Mouse (Mus musculus) liver, embryonic 11.5 days (tissue): ENCODE measurements at regions not wholly inside any gene's neighbourhood (a gene's known extent, or its start where the extent isn't known, plus 50 kb on each side); places are given as distances from the start of the nearest gene placed in this dataset.
A peak's percentile ranks its signal among the peaks of the same experiment; 100 is the strongest.

Experiments
- ATAC-seq: fragments of 200-750 bp; cut with Nextera tagmentation; replicated peaks from 2 replicates; pipeline ENCODE4 v1.8.0; 2017; ENCODE audit warnings: moderate number of reproducible peaks, mild to moderate bottlenecking, moderate TSS enrichment, moderate library complexity; ENCODE audit not compliant: low FRiP score
- DNase-seq: peaks from one replicate; pipeline ENCODE4 v3.0.0-alpha.2; 2017; ENCODE audit warnings: low spot score
- H3K27ac ChIP-seq: fragments of 300-500 bp; sonication (generic); 2 replicates; pipeline ENCODE4 v1.5.1; 2014; ENCODE audit warnings: mild to moderate bottlenecking, low read depth, low read length, control low read depth
- H3K27me3 ChIP-seq: fragments of 300-500 bp; sonication (generic); replicated peaks from 2 replicates; pipeline ENCODE4 v1.6.1; 2014; ENCODE audit warnings: low read length, mixed read lengths; ENCODE audit not compliant: control insufficient read depth, insufficient read depth
- H3K36me3 ChIP-seq: fragments of 300-500 bp; sonication (generic); 2 replicates; pipeline ENCODE4 v1.6.1; 2014; ENCODE audit warnings: mild to moderate bottlenecking, low read length, moderate library complexity, mixed read lengths; ENCODE audit not compliant: control insufficient read depth, insufficient read depth
- H3K4me1 ChIP-seq: fragments of 300-500 bp; sonication (generic); replicated peaks from 2 replicates; pipeline ENCODE4 v1.6.1; 2014; ENCODE audit warnings: low read length, mixed read lengths; ENCODE audit not compliant: control insufficient read depth, insufficient read depth
- H3K4me2 ChIP-seq: fragments of 300-500 bp; sonication (generic); 2 replicates; pipeline ENCODE4 v1.6.1; 2014; ENCODE audit warnings: mild to moderate bottlenecking, control low read depth, moderate library complexity
- H3K4me3 ChIP-seq: fragments of 300-500 bp; sonication (generic); 2 replicates; pipeline ENCODE4 v1.5.1; 2014; ENCODE audit warnings: low read depth, low read length, control low read depth
- H3K9ac ChIP-seq: fragments of 300-500 bp; sonication (generic); 2 replicates; pipeline ENCODE4 v1.6.1; 2014; ENCODE audit warnings: low read depth, low read length, control low read depth
- H3K9me3 ChIP-seq: fragments of 300-500 bp; sonication (generic); 2 replicates; pipeline ENCODE4 v1.6.1; 2016; ENCODE audit warnings: low read length, inconsistent platforms, mixed read lengths; ENCODE audit not compliant: control insufficient read depth
- WGBS: fragments of 180-500 bp; shearing (Covaris S2); extraction: QIAGEN DNeasy Blood & Tissue Kit; methylation state at CpG from one replicate; pipeline ENCODE4 v1.1.7; 2014; 5-methylcytosine and 5-hydroxymethylcytosine counted together

- 71% methylated on average over 12 of the region's 12 CpGs for WGBS
Measured at GRCm38 (mm10) chr15:63532337-63533055, 312.5 kb downstream of the Gsdmc2 start.

DNA sequence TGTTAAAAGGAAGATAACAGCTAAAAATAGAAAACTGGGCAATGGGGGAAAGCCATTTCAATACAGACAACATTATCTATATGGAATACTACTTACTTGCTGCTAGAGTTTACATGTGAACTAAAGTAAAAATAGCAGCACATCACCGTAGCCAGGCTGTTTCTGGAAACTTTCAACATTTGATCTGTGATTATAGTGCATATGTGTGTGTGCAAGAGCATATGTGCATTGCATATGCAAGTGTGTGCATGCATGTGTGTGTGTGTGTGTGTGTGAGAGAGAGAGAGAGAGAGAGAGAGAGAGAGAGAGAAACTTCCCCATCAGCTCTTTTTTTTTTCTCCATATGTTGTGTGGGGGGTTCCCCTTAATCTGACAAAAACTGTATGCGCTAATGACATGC, 317.7 kb downstream of the Gsdmc2 start:
- Histone ChIP-seq H3K4me2 (no peak overlapping the region), H3K36me3 (no peaks in the 10 kb centered on the region), H3K4me3 (no peak overlapping the region), H3K4me1 (no peaks in the 10 kb centered on the region), H3K9ac (no peak overlapping the region), H3K9me3 (no peaks in the 10 kb centered on the region), H3K27ac (no peak overlapping the region), H3K27me3 (no peaks in the 10 kb centered on the region)
- WGBS = 85% methylated on average over 2 of the region's 2 CpGs
- no peak for DNase-seq
- ATAC-seq = no peak

More at GRCm38 (mm10) chr15:63532337-63533055, 312.5 kb downstream of the Gsdmc2 start:
- Histone ChIP-seq H3K4me2 (no peak overlapping the region), H3K9ac (no peak overlapping the region), H3K4me3 (no peak overlapping the region), H3K36me3 (no peaks in the 10 kb centered on the region), H3K9me3 (no peaks in the 10 kb centered on the region), H3K27me3 (no peaks in the 10 kb centered on the region), H3K4me1 (no peaks in the 10 kb centered on the region), H3K27ac (no peak overlapping the region)
- ATAC-seq (no peak), DNase-seq (no peak)

DNA sequence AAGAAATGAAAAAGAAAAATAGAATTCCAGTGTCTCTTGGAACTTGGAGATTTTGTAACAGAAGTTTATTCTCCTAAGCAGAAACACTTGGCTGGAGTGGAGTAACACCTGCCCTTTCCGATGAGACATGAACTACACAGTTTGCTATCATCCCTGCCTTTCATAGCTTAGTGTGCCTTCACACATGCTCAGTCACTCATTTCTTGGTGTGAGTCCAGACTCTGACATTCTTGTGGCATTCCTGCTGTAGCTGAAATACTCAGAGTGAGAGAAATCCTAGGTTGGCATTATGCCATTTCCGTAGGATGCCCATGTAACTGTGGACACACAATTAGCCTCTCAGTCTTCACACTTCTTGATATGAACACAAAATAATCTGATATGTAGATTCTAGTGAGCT, 318.2 kb downstream of the Gsdmc2 start:
- Histone ChIP-seq H3K36me3 (no peaks in the 10 kb centered on the region), H3K9ac (no peak overlapping the region), H3K9me3 (no peaks in the 10 kb centered on the region), H3K4me1 (no peaks in the 10 kb centered on the region), H3K4me3 (no peak overlapping the region), H3K27ac (no peak overlapping the region), H3K27me3 (no peaks in the 10 kb centered on the region), H3K4me2 (no peak overlapping the region)
- ATAC-seq (no peak), DNase-seq (no peak)
- 90% methylated on average over 2 of the region's 2 CpGs for WGBS

DNA sequence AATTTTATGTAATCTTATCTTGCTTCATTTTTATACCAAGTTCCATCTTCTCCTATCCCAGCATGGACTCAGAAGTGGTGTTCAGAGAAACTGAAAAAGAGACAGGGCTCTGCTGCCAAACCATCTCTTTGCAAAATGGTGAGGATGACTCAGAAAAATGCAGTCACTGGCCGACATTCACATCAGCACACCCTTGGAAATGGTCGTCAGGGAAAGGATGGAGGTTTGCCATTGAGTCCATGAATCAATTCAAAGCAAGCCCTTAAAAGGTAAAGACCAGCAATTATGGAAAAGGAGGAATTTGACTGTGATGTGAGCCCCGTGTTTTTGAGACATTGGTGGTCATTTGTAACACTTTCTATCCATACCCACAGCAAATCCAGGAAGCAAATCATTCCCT, 327.7 kb downstream of the Gsdmc2 start:
- H3K4me1 ChIP-seq = no peaks in the 10 kb centered on the region
- H3K36me3 ChIP-seq = no peaks in the 10 kb centered on the region
- 67% methylated on average over 3 of the region's 3 CpGs for WGBS
- no peaks in the 10 kb centered on the region for H3K27me3 ChIP-seq
- H3K9me3 ChIP-seq = no peaks in the 10 kb centered on the region
- H3K27ac ChIP-seq = no peak overlapping the region
- no peak overlapping the region for H3K4me3 ChIP-seq
- no peak for DNase-seq
- no peak overlapping the region for H3K9ac ChIP-seq
- no peak overlapping the region for H3K4me2 ChIP-seq
- no peak for ATAC-seq

DNA sequence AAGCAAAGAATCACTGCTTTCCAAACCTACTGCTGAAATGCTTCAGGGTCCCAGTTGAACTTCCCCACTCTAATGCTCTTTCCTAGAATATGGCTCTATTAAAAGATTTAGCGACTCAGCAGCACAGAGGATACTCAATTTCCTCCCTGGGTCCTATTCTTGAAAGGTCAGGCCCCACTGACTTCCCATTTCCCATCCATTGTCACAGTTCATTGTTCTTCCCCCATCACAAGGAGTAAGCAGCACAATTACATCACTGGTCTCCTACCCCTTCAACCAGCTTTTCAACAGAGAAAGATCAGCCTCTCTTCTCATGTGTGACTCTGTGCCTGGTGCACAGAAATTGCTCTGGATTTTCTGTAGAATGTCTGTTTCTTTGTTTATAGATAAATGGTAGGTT, 344.5 kb downstream of the Gsdmc2 start:
- no peak overlapping the region for H3K4me2 ChIP-seq
- no peaks in the 10 kb centered on the region for H3K27me3 ChIP-seq
- H3K27ac ChIP-seq = 0 out of 2 replicates have a peak overlapping the region, but pooled peaks have one; percentile 16
- DNase-seq (no peak), ATAC-seq (no peak)
- H3K4me1 ChIP-seq = no peaks in the 10 kb centered on the region; the same call in 1 of the 2 replicates
- no peaks in the 10 kb centered on the region for H3K9me3 ChIP-seq
- no peaks in the 10 kb centered on the region for H3K36me3 ChIP-seq
- WGBS = 32% methylated on average over 1 of the region's 1 CpGs
- no peak overlapping the region for H3K9ac ChIP-seq
- no peak overlapping the region for H3K4me3 ChIP-seq

DNA sequence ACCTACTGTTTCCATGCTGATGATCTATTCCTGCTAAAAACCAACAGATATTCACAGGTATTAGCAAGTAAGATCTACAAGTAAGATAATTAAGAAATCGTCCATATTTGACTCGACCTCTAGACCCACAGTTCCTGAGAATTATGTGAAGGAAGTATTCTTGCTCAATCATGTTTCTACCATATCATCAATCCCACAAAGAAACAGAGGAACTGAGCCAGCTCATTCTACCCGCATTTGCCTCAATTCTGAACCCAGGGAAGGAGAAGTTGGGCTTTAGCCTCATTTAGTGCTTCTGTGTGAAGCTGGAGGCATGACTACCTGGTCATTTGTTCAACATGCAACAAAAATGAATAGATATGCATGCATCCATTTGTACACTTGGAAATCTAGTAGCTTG, 346.5 kb downstream of the Gsdmc2 start:
- Histone ChIP-seq H3K27ac (no peak overlapping the region), H3K9me3 (no peaks in the 10 kb centered on the region), H3K9ac (no peak overlapping the region), H3K36me3 (no peaks in the 10 kb centered on the region), H3K4me1 (no peaks in the 10 kb centered on the region; the same call in 1 of the 2 replicates), H3K4me3 (no peak overlapping the region), H3K27me3 (no peaks in the 10 kb centered on the region), H3K4me2 (no peak overlapping the region)
- no peak for ATAC-seq
- 55% methylated on average over 3 of the region's 3 CpGs for WGBS
- DNase-seq = no peak

GRCm38 (mm10) chr15:63497207-63497606, 347.8 kb downstream of the Gsdmc2 start:
- WGBS = 78% methylated on average over 3 of the region's 3 CpGs
- Histone ChIP-seq H3K4me2 (no peak overlapping the region), H3K27ac (no peak overlapping the region), H3K27me3 (no peaks in the 10 kb centered on the region), H3K36me3 (no peaks in the 10 kb centered on the region), H3K4me3 (no peak overlapping the region), H3K9ac (no peak overlapping the region), H3K9me3 (no peaks in the 10 kb centered on the region), H3K4me1 (no peaks in the 10 kb centered on the region; the same call in 1 of the 2 replicates)
- DNase-seq (no peak), ATAC-seq (no peak)

DNA sequence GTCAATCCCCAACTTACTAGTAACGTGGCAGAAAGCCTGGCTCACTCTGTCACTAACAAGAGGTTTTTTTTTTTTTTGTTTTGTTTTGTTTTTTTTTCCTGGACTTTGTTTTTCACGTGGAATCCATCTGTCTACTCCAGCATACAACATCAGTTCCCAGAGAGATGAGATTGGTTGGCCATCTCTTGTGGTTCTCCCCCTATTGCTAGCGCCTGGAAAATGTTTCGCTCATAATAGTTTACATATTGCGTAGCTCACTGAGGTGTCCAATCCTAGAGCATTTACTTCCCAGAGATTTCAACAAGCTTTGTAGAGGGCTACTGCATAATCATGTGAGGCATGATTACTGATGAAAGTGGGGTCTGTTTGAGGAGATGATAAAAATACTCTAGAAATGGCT, 360.1 kb downstream of the Gsdmc2 start:
- DNase-seq (no peak), ATAC-seq (no peak)
- Histone ChIP-seq H3K36me3 (no peaks in the 10 kb centered on the region), H3K4me3 (no peak overlapping the region), H3K9me3 (no peaks in the 10 kb centered on the region), H3K27ac (no peak overlapping the region), H3K27me3 (no peaks in the 10 kb centered on the region), H3K4me2 (no peak overlapping the region), H3K9ac (no peak overlapping the region), H3K4me1 (no peaks in the 10 kb centered on the region)
- WGBS = 73% methylated on average over 5 of the region's 5 CpGs

GRCm38 (mm10) chr15:63484217-63484887, 360.6 kb downstream of the Gsdmc2 start:
- no peak overlapping the region for H3K4me3 ChIP-seq
- H3K36me3 ChIP-seq = no peaks in the 10 kb centered on the region
- DNase-seq (no peak), ATAC-seq (no peak)
- no peak overlapping the region for H3K9ac ChIP-seq
- H3K27ac ChIP-seq = no peak overlapping the region
- no peaks in the 10 kb centered on the region for H3K9me3 ChIP-seq
- H3K4me2 ChIP-seq = no peak overlapping the region
- WGBS = 51% methylated on average over 4 of the region's 4 CpGs
- H3K4me1 ChIP-seq = no peaks in the 10 kb centered on the region
- no peaks in the 10 kb centered on the region for H3K27me3 ChIP-seq
